Mouse (Mus musculus) skeletal muscle tissue, adult 2 months (tissue): Measurements from ENCODE around the gene Crebrf.

Experiments
- DNase-seq: peaks from one replicate; pipeline ENCODE4 v3.0.0-alpha.2; 2012; ENCODE audit warnings: low read depth, low spot score

Gene Crebrf

GRCm38 (mm10) chr17:26778430-26779100 lies 63.1 kb downstream of the Crebrf start:
- peak; percentile 33 for DNase-seq

- no peak for DNase-seq
These were observed 64.0 kb downstream of the Crebrf start for GRCm38 (mm10) chr17:26779471-26779870.

GRCm38 (mm10) chr17:26780750-26781571 lies 65.5 kb downstream of the Crebrf start, which contains the start of gene Bnip1:
TSS of gene Bnip1 (plus strand) at chr17:26781066.
- DNase-seq: peak; percentile 53

GRCm38 (mm10) chr17:26781610-26782043 lies 66.2 kb downstream of the Crebrf start:
- DNase-seq: no peak

- DNase-seq: no peak
These were observed 69.1 kb downstream of the Crebrf start for GRCm38 (mm10) chr17:26784525-26784924.

- no peak for DNase-seq
These were observed 71.1 kb downstream of the Crebrf start for GRCm38 (mm10) chr17:26786586-26786985.

- DNase-seq: no peak
These were observed 73.5 kb downstream of the Crebrf start for GRCm38 (mm10) chr17:26788986-26789385.

GRCm38 (mm10) chr17:26789460-26790268 lies 74.2 kb downstream of the Crebrf start:
- DNase-seq: no peak

- no peak for DNase-seq
These were observed 75.1 kb downstream of the Crebrf start for GRCm38 (mm10) chr17:26790269-26791214.

- DNase-seq: no peak
These were observed 76.1 kb downstream of the Crebrf start for GRCm38 (mm10) chr17:26791580-26791979.

- peak; percentile 79 for DNase-seq
These were observed 76.6 kb downstream of the Crebrf start for GRCm38 (mm10) chr17:26792096-26792495.

GRCm38 (mm10) chr17:26793068-26793765 lies 77.8 kb downstream of the Crebrf start:
- DNase-seq: no peak

GRCm38 (mm10) chr17:26794744-26795143 lies 79.3 kb downstream of the Crebrf start:
- no peak for DNase-seq

GRCm38 (mm10) chr17:26795386-26795785 lies 79.9 kb downstream of the Crebrf start:
- no peak for DNase-seq

GRCm38 (mm10) chr17:26797379-26798128 lies 82.1 kb downstream of the Crebrf start:
- DNase-seq: no peak

GRCm38 (mm10) chr17:26802886-26803285 lies 87.4 kb downstream of the Crebrf start:
- no peak for DNase-seq

- no peak for DNase-seq
These were observed 97.2 kb downstream of the Crebrf start for GRCm38 (mm10) chr17:26812607-26813006.

GRCm38 (mm10) chr17:26813497-26813896 lies 98.0 kb downstream of the Crebrf start:
- no peak for DNase-seq

- DNase-seq: no peak
These were observed 101.4 kb downstream of the Crebrf start for GRCm38 (mm10) chr17:26816810-26817209.
